Mouse (Mus musculus) CH12.LX (cell line): ENCODE data around the gene Olfr279. TPM values are rescaled to one million over a fixed set of nuclear protein-coding genes. Genes with fewer than 3 reads are reported as not detected.

Source experiments
- DNase-seq: peaks from one replicate; pipeline ENCODE4 v3.0.0-alpha.2; 2013; ENCODE audit errors: extremely low read depth
- H3K27ac ChIP-seq: 2 replicates; pipeline ENCODE4 v1.5.1; 2012; ENCODE audit warnings: low read depth, mild to moderate bottlenecking, control low read depth, moderate library complexity; ENCODE audit not compliant: insufficient read depth
- H3K27me3 ChIP-seq: replicated peaks from 2 replicates; pipeline ENCODE3; 2012; ENCODE audit warnings: inconsistent platforms
- H3K36me3 ChIP-seq, 2 experiments: replicated peaks in 1 of 2; 2 replicates each; pipeline versions ENCODE3 to v1.6.1; 2012; ENCODE audit warnings: inconsistent platforms in 1 of 2, low read length in 1 of 2, mild to moderate bottlenecking in 1 of 2, mixed read lengths in 1 of 2, moderate library complexity in 1 of 2; ENCODE audit not compliant: control insufficient read depth in 1 of 2, insufficient read depth in 1 of 2
- H3K4me1 ChIP-seq, 2 experiments: 2 replicates each; pipeline ENCODE4 v1.6.1; 2012; ENCODE audit warnings: inconsistent platforms in 1 of 2, moderate library complexity in 1 of 2; ENCODE audit not compliant: insufficient read depth in 2 of 2, control insufficient read depth in 1 of 2
- H3K4me2 ChIP-seq: 2 replicates; pipeline ENCODE4 v1.6.1; 2012; ENCODE audit warnings: low read depth, mild to moderate bottlenecking, control low read depth; ENCODE audit not compliant: poor library complexity, insufficient read depth, severe bottlenecking
- H3K4me3 ChIP-seq, 3 experiments: fragments of 150-350 bp in 1 of 3; sonication (generic) in 1 of 3; replicated peaks in 1 of 3; 2 replicates each; pipeline versions ENCODE3 to v1.5.1; 2011 to 2012; ENCODE audit warnings: low read depth in 2 of 3, low read length in 2 of 3, mild to moderate bottlenecking in 2 of 3, moderate library complexity in 2 of 3, control low read depth in 1 of 3, improper control_type of control experiment in 1 of 3, inconsistent platforms in 1 of 3, mixed read lengths in 1 of 3; ENCODE audit not compliant: poor library complexity in 1 of 3
- H3K79me2 ChIP-seq: replicated peaks from 2 replicates; pipeline ENCODE4 v1.6.1; 2012; ENCODE audit warnings: mild to moderate bottlenecking, moderate library complexity; ENCODE audit not compliant: control insufficient read depth, poor library complexity, insufficient read depth, severe bottlenecking; ENCODE audit errors: extremely low read depth
- H3K9ac ChIP-seq: 2 replicates; pipeline ENCODE4 v1.6.1; 2012; ENCODE audit warnings: low read depth, mild to moderate bottlenecking, control low read depth, moderate library complexity; ENCODE audit not compliant: insufficient read depth
- H3K9me3 ChIP-seq: replicated peaks from 2 replicates; pipeline ENCODE3; 2012; ENCODE audit warnings: low read length, inconsistent platforms, mixed read lengths
- CHD2 ChIP-seq: IDR thresholded peaks from 2 replicates; pipeline ENCODE4 v1.6.1; 2011; ENCODE audit warnings: low read length, improper control_type of control experiment
- CTCF ChIP-seq, 2 experiments: IDR thresholded peaks in 1 of 2; conservative IDR thresholded peaks in 1 of 2; 2 replicates each; pipeline ENCODE4 v1.5.1; 2011 to 2012; ENCODE audit warnings: low read depth in 2 of 2, low read length in 2 of 2, improper control_type of control experiment in 1 of 2, inconsistent platforms in 1 of 2, mild to moderate bottlenecking in 1 of 2, moderate library complexity in 1 of 2
- KAT2A ChIP-seq: IDR thresholded peaks from 2 replicates; pipeline ENCODE4 v1.6.1; 2012; ENCODE audit warnings: low read length, improper control_type of control experiment, inconsistent platforms; ENCODE audit not compliant: insufficient replicate concordance
- MAX ChIP-seq: IDR thresholded peaks from 2 replicates; pipeline ENCODE4 v1.6.1; 2011; ENCODE audit warnings: low read length, improper control_type of control experiment
- MEF2A ChIP-seq: IDR thresholded peaks from 2 replicates; pipeline ENCODE4 v1.6.1; 2014; ENCODE audit warnings: low read depth, mild to moderate bottlenecking, inconsistent platforms, low read length, improper control_type of control experiment, borderline replicate concordance
- MXI1 ChIP-seq: IDR thresholded peaks from 2 replicates; pipeline ENCODE4 v1.6.1; 2011; ENCODE audit warnings: mild to moderate bottlenecking, low read depth, low read length, improper control_type of control experiment
- MYC ChIP-seq: IDR thresholded peaks from 2 replicates; pipeline ENCODE4 v1.6.1; 2011; ENCODE audit warnings: low read depth, mild to moderate bottlenecking, improper control_type of control experiment, low read length
- POLR2A ChIP-seq: IDR thresholded peaks from 2 replicates; pipeline ENCODE4 v1.6.1; 2011; ENCODE audit warnings: low read depth, mild to moderate bottlenecking, improper control_type of control experiment, low read length
- POLR2AphosphoS2 ChIP-seq: IDR thresholded peaks from 2 replicates; pipeline ENCODE4 v1.6.1; 2011; ENCODE audit warnings: low read depth, low read length, improper control_type of control experiment
- RCOR1 ChIP-seq: conservative IDR thresholded peaks from 2 replicates; pipeline ENCODE4 v1.6.1; 2012; ENCODE audit warnings: low read depth, mild to moderate bottlenecking, inconsistent platforms, low read length, improper control_type of control experiment
- SIN3A ChIP-seq: IDR thresholded peaks from 2 replicates; pipeline ENCODE4 v1.6.1; 2012; ENCODE audit warnings: low read length, improper control_type of control experiment, inconsistent platforms
- TBP ChIP-seq: conservative IDR thresholded peaks from 2 replicates; pipeline ENCODE4 v1.6.1; 2011; ENCODE audit warnings: low read depth, low read length, improper control_type of control experiment
- TCF12 ChIP-seq: IDR thresholded peaks from 2 replicates; pipeline ENCODE4 v1.6.1; 2014; ENCODE audit warnings: low read depth, mild to moderate bottlenecking, inconsistent platforms, low read length, improper control_type of control experiment
- ZMIZ1 ChIP-seq: IDR thresholded peaks from 2 replicates; pipeline ENCODE4 v1.6.1; 2012; ENCODE audit warnings: low read depth, mild to moderate bottlenecking, inconsistent platforms, low read length, improper control_type of control experiment
- ZNF384 ChIP-seq: IDR thresholded peaks from 2 replicates; pipeline ENCODE4 v1.6.1; 2012; ENCODE audit warnings: low read depth, low read length, improper control_type of control experiment, inconsistent platforms
- dilution Hi-C: fragments of 300-500 bp; cut with MboI; formaldehyde crosslinking; loops from 2 replicates; pipeline ENCODE4 v1.14.3; 2020; ENCODE audit warnings: low sequenced_read_pairs; ENCODE audit not compliant: extremely low pct_unique_long_range_greater_than_20kb, extremely low pct_ligation_motif_present
- in situ Hi-C: fragments of 300-500 bp; cut with MboI; formaldehyde crosslinking; loops from 3 replicates; pipeline ENCODE4 v1.14.3; 2019; ENCODE audit warnings: low sequenced_read_pairs, low pct_ligation_motif_present, low pct_unique_long_range_greater_than_20kb, mixed read lengths
- polyA plus RNA-seq: library from polyadenylated mRNA; unstranded; fragments of >175 nt; gene quantifications from 2 replicates; pipeline ENCODE4 v1.2.1, GENCODE M21; 2012; ENCODE audit warnings: low read depth; ENCODE audit not compliant: insufficient read length
- total RNA-seq, 2 experiments: library from RNA; depleted of rRNA; stranded (reverse); fragments of 300-350 nt in 1 of 2; fragments of >200 nt in 1 of 2; gene quantifications; 2 replicates each; pipeline ENCODE4 v1.2.3; 2012 to 2014

The Olfr279 gene
- total and polyA plus RNA-seq, 3 experiments, result not detected

GRCm38 (mm10) chr15:98504514-98504913, 12.3 kb downstream of the Olfr279 start (continued):
- TF ChIP-seq MAX (peak; percentile 39; the same call in 1 of the 2 replicates), POLR2AphosphoS2 (no peak), ZMIZ1 (no peak), ZNF384 (no peak), MEF2A (no peak), SIN3A (0 out of 2 replicates have a peak, but pooled peaks have one; percentile 45), TBP (no peak), POLR2A (no peak)

- H3K36me3 ChIP-seq, result no peaks in the 10 kb centered on the region
- no peak overlapping the region for H3K9ac ChIP-seq
- H3K27ac ChIP-seq, result no peak overlapping the region
- no peaks in the 10 kb centered on the region for H3K27me3 ChIP-seq
- DNase-seq, result no peak
- H3K4me1 ChIP-seq, result peaks cover 5 to 17% of the 10 kb centered on the region in 2 experiments
- no peaks in the 10 kb centered on the region for H3K79me2 ChIP-seq
- no peak for TF ChIP-seq MXI1
- TF ChIP-seq TCF12, result no peak
- TF ChIP-seq KAT2A, result no peak
- TF ChIP-seq POLR2A, result no peak
- TF ChIP-seq CTCF (conservative IDR thresholded peaks at IDR 0.05 in 1 of 2, IDR thresholded peaks at IDR 0.05 in 1 of 2; ENCODE audit: low read depth in 2 of 2, low read length in 2 of 2), result peak in 1 of 2 experiments; percentile 26; a peak in 2 of 4 replicates
- no peak overlapping the region for H3K4me3 ChIP-seq
- peaks cover 2% of the 10 kb centered on the region for H3K9me3 ChIP-seq
- in situ Hi-C loops (loop anchor here (10.0 kb wide), 1 partner anchor 322 kb away; no protein-coding TSS in a partner anchor), dilution Hi-C loops (no loop called here)
- no peak overlapping the region for H3K4me2 ChIP-seq
Observed at GRCm38 (mm10) chr15:98506253-98506957, 14.2 kb downstream of the Olfr279 start.

DNA sequence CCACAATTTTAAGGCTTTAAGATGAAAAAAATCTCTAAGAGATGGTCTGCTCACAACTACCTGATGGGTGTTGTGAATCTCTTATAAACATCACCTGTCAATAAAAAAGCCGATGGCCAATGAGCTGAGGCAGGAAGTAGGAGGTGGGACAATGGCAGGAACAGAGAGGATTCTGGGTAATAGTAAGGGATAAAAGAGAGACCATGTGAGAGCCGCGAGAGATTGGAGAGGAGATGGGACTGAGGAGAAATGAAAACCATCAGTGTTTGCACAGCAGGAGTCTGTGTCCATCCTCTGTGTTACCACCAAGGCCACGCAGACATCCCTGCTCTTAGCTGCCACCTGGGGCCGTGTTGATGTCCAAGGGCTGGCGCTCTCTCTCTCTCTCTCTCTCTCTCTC, 15.1 kb downstream of the Olfr279 start:
- in situ Hi-C loops (loop anchor here (10.0 kb wide), 1 partner anchor 323 kb away; no protein-coding TSS in a partner anchor), dilution Hi-C loops (no loop called here)
- Histone ChIP-seq H3K9me3 (peaks cover 2% of the 10 kb centered on the region), H3K27me3 (no peaks in the 10 kb centered on the region), H3K4me2 (no peak overlapping the region), H3K9ac (no peak overlapping the region), H3K4me1 (peaks cover 6 to 27% of the 10 kb centered on the region in 2 experiments), H3K27ac (no peak overlapping the region), H3K79me2 (no peaks in the 10 kb centered on the region), H3K36me3 (no peaks in the 10 kb centered on the region), H3K4me3 (no peak overlapping the region)
- no peak for DNase-seq
- no peak for TF ChIP-seq MYC
- TF ChIP-seq CHD2, result no peak
- TF ChIP-seq RCOR1, result no peak
- TF ChIP-seq ZNF384, result no peak
- no peak for TF ChIP-seq ZMIZ1
